Mouse (Mus musculus): ENCODE measurements around the gene Hpf1. TPM values are rescaled to one million over a fixed set of nuclear protein-coding genes. Genes with fewer than 3 reads are reported as not detected.

The Hpf1 gene
- total and polyA plus RNA-seq, 3 experiments: 73.2 to 83.5 TPM; not detected in 1

GRCm38 (mm10) chr8:60861783-60862182, 28.4 kb upstream of the Hpf1 start:
- H3K36me3 ChIP-seq (ENCODE audit: control insufficient read depth in 1 of 2, insufficient read depth in 2 of 2, low read length in 2 of 2): peaks cover 0 to 12% of the 10 kb centered on the region in 2 experiments; a peak in 2 of 4 replicates
- no peaks in the 10 kb centered on the region for H3K79me2 ChIP-seq (ENCODE audit: control insufficient read depth, insufficient read depth, low read length, poor library complexity)
- no peak for DNase-seq (ENCODE audit: low read depth, low spot score)
- H3K27me3 ChIP-seq (ENCODE audit: control insufficient read depth in 1 of 2, insufficient read depth in 2 of 2, low read length in 2 of 2): no peaks in the 10 kb centered on the region; a peak in 1 of 4 replicates
- no peaks in the 10 kb centered on the region for H3K9me3 ChIP-seq (replicated peaks; ENCODE audit: insufficient read depth, low read length)
- no peak overlapping the region for H3K27ac ChIP-seq (ENCODE audit: control insufficient read depth, low read depth, low read length)
- no peak overlapping the region for H3K9ac ChIP-seq (ENCODE audit: control insufficient read depth, low read depth, low read length, poor library complexity, severe bottlenecking)
- TF ChIP-seq POLR2AphosphoS5 (IDR thresholded peaks at IDR 0.05; ENCODE audit: borderline replicate concordance, low read depth, low read length) (no peak), MAX (IDR thresholded peaks at IDR 0.05; ENCODE audit: low read length) (no peak), UBTF (IDR thresholded peaks at IDR 0.05; ENCODE audit: borderline replicate concordance, insufficient read depth, low read depth, low read length) (no peak), USF1 (IDR thresholded peaks at IDR 0.05; ENCODE audit: low read depth, low read length) (no peak), MEF2A (IDR thresholded peaks at IDR 0.05; ENCODE audit: extremely low read depth, insufficient replicate concordance, low read depth, low read length, poor library complexity, severe bottlenecking) (no peak), KAT2A (conservative IDR thresholded peaks at IDR 0.05; ENCODE audit: low read depth, low read length) (no peak), ELF1 (IDR thresholded peaks at IDR 0.05; ENCODE audit: low read depth, low read length) (no peak), EP300 (IDR thresholded peaks at IDR 0.05; ENCODE audit: low read depth in 1 of 2, low read length in 2 of 2) (no peak), POLR2AphosphoS2 (IDR thresholded peaks at IDR 0.05; ENCODE audit: low read length) (no peak), MYB (IDR thresholded peaks at IDR 0.05; ENCODE audit: low read depth, low read length) (no peak), TBP (IDR thresholded peaks at IDR 0.05; ENCODE audit: low read depth, low read length) (no peak), JUND (IDR thresholded peaks at IDR 0.05; ENCODE audit: low read depth, low read length) (no peak), GATA1 (IDR thresholded peaks at IDR 0.05; ENCODE audit: low read depth, low read length) (no peak), RCOR1 (IDR thresholded peaks at IDR 0.05; ENCODE audit: low read depth, low read length) (no peak), BHLHE40 (IDR thresholded peaks at IDR 0.05; ENCODE audit: borderline replicate concordance, low read depth, low read length) (no peak), MXI1 (IDR thresholded peaks at IDR 0.05; ENCODE audit: low read depth, low read length) (no peak), MAZ (IDR thresholded peaks at IDR 0.05; ENCODE audit: low read depth, low read length) (no peak), GABPA (IDR thresholded peaks at IDR 0.05; ENCODE audit: low read depth, low read length) (no peak), SMC3 (IDR thresholded peaks at IDR 0.05; ENCODE audit: low read depth, low read length) (no peak)
- peaks cover 0 to 9% of the 10 kb centered on the region in 2 experiments; a peak in 2 of 4 replicates for H3K4me1 ChIP-seq (ENCODE audit: control insufficient read depth in 1 of 2, insufficient read depth in 2 of 2, low read length in 2 of 2)
- H3K4me3 ChIP-seq (ENCODE audit: control insufficient read depth in 1 of 2, insufficient read depth in 1 of 2, low read depth in 2 of 2, low read length in 2 of 2): no peak overlapping the region

- Histone ChIP-seq H3K27ac (ENCODE audit: control insufficient read depth, low read depth, low read length) (no peak overlapping the region), H3K36me3 (ENCODE audit: control insufficient read depth in 1 of 2, insufficient read depth in 2 of 2, low read length in 2 of 2) (peaks cover 0 to 11% of the 10 kb centered on the region in 2 experiments; a peak in 2 of 4 replicates)
Measured at GRCm38 (mm10) chr8:60864875-60865274, 25.3 kb upstream of the Hpf1 start.

More at GRCm38 (mm10) chr8:60864875-60865274, 25.3 kb upstream of the Hpf1 start:
- H3K79me2 ChIP-seq (ENCODE audit: control insufficient read depth, insufficient read depth, low read length, poor library complexity): no peaks in the 10 kb centered on the region
- no peak overlapping the region for H3K9ac ChIP-seq (ENCODE audit: control insufficient read depth, low read depth, low read length, poor library complexity, severe bottlenecking)
- no peak for TF ChIP-seq MAZ (IDR thresholded peaks at IDR 0.05; ENCODE audit: low read depth, low read length)
- TF ChIP-seq GABPA (IDR thresholded peaks at IDR 0.05; ENCODE audit: low read depth, low read length): no peak
- no peak for TF ChIP-seq CTCF (IDR thresholded peaks at IDR 0.05 in 2 of 3, conservative IDR thresholded peaks at IDR 0.05 in 1 of 3; ENCODE audit: control insufficient read depth in 1 of 3, insufficient read depth in 1 of 3, low read depth in 2 of 3, low read length in 3 of 3, poor library complexity in 1 of 3, severe bottlenecking in 1 of 3)
- no peak for TF ChIP-seq GATA1 (IDR thresholded peaks at IDR 0.05; ENCODE audit: low read depth, low read length)
- TF ChIP-seq TAL1 (IDR thresholded peaks at IDR 0.05; ENCODE audit: low read length): no peak
- no peak for TF ChIP-seq BHLHE40 (IDR thresholded peaks at IDR 0.05; ENCODE audit: borderline replicate concordance, low read depth, low read length)
- no peak for TF ChIP-seq RAD21 (IDR thresholded peaks at IDR 0.05; ENCODE audit: low read depth, low read length)
- TF ChIP-seq ETS1 (IDR thresholded peaks at IDR 0.05; ENCODE audit: low read depth, low read length): no peak
- no peak for TF ChIP-seq RCOR1 (IDR thresholded peaks at IDR 0.05; ENCODE audit: low read depth, low read length)
- TF ChIP-seq HCFC1 (IDR thresholded peaks at IDR 0.05; ENCODE audit: low read depth, low read length): no peak
- no peak for TF ChIP-seq MEF2A (IDR thresholded peaks at IDR 0.05; ENCODE audit: extremely low read depth, insufficient replicate concordance, low read depth, low read length, poor library complexity, severe bottlenecking)
- no peak for DNase-seq (ENCODE audit: low read depth, low spot score)
- no peak overlapping the region for H3K4me3 ChIP-seq (ENCODE audit: control insufficient read depth in 1 of 2, insufficient read depth in 1 of 2, low read depth in 2 of 2, low read length in 2 of 2)
- peaks cover 7 to 14% of the 10 kb centered on the region in 2 experiments; a peak in 3 of 4 replicates for H3K4me1 ChIP-seq (ENCODE audit: control insufficient read depth in 1 of 2, insufficient read depth in 2 of 2, low read length in 2 of 2)
- H3K9me3 ChIP-seq (replicated peaks; ENCODE audit: insufficient read depth, low read length): no peaks in the 10 kb centered on the region
- no peaks in the 10 kb centered on the region; a peak in 1 of 4 replicates for H3K27me3 ChIP-seq (ENCODE audit: control insufficient read depth in 1 of 2, insufficient read depth in 2 of 2, low read length in 2 of 2)
